Mouse (Mus musculus) MEL (cell line): Measurements from ENCODE around the gene Rln3.

ENCODE experiments used
- BHLHE40 ChIP-seq: IDR thresholded peaks from 2 replicates; pipeline ENCODE4 v1.6.1; 2012; ENCODE audit warnings: low read depth, mild to moderate bottlenecking, inconsistent platforms, low read length, improper control_type of control experiment, borderline replicate concordance
- CTCF ChIP-seq, 3 experiments: IDR thresholded peaks in 2 of 3; conservative IDR thresholded peaks in 1 of 3; 2 replicates each; pipeline ENCODE4 v1.5.1; 2011 to 2012; ENCODE audit warnings: low read length in 3 of 3, low read depth in 2 of 3, mild to moderate bottlenecking in 2 of 3, improper control_type of control experiment in 1 of 3, inconsistent platforms in 1 of 3, mixed read lengths in 1 of 3, moderate library complexity in 1 of 3; ENCODE audit not compliant: control insufficient read depth in 1 of 3, insufficient read depth in 1 of 3, poor library complexity in 1 of 3, severe bottlenecking in 1 of 3
- EP300 ChIP-seq, 2 experiments: IDR thresholded peaks; 2 replicates each; pipeline ENCODE4 v1.6.1; 2011; ENCODE audit warnings: improper control_type of control experiment in 2 of 2, low read length in 2 of 2, low read depth in 1 of 2, mild to moderate bottlenecking in 1 of 2
- GATA1 ChIP-seq: IDR thresholded peaks from 2 replicates; pipeline ENCODE4 v1.6.1; 2011; ENCODE audit warnings: low read depth, low read length, improper control_type of control experiment
- MAFK ChIP-seq: IDR thresholded peaks from 2 replicates; pipeline ENCODE4 v1.6.1; 2011; ENCODE audit warnings: low read depth, mild to moderate bottlenecking, low read length, improper control_type of control experiment, borderline replicate concordance
- MYC ChIP-seq: IDR thresholded peaks from 2 replicates; pipeline ENCODE4 v1.6.1; 2011; ENCODE audit warnings: low read depth, mild to moderate bottlenecking, low read length, improper control_type of control experiment, moderate library complexity
- POLR2A ChIP-seq, 2 experiments: IDR thresholded peaks; 2 replicates each; pipeline ENCODE4 v1.6.1; 2011 to 2012; ENCODE audit warnings: low read length in 2 of 2, mild to moderate bottlenecking in 2 of 2, control low read depth in 1 of 2, improper control_type of control experiment in 1 of 2, low read depth in 1 of 2, moderate library complexity in 1 of 2; ENCODE audit not compliant: control insufficient read depth in 1 of 2, insufficient read depth in 1 of 2, poor library complexity in 1 of 2
- SMC3 ChIP-seq: IDR thresholded peaks from 2 replicates; pipeline ENCODE4 v1.6.1; 2011; ENCODE audit warnings: low read depth, low read length, improper control_type of control experiment
- TBP ChIP-seq: IDR thresholded peaks from 2 replicates; pipeline ENCODE4 v1.8.0; 2011; ENCODE audit warnings: low read depth, low read length, improper control_type of control experiment
- ZNF384 ChIP-seq: IDR thresholded peaks from 2 replicates; pipeline ENCODE4 v1.6.1; 2012; ENCODE audit warnings: low read depth, mild to moderate bottlenecking, inconsistent platforms, low read length, improper control_type of control experiment

- TF ChIP-seq BHLHE40 (no peak), SMC3 (no peak), TBP (no peak), POLR2A (IDR thresholded peaks at IDR 0.05; ENCODE audit: control insufficient read depth in 1 of 2, insufficient read depth in 1 of 2, low read depth in 1 of 2, low read length in 2 of 2, poor library complexity in 1 of 2) (no peak), CTCF (IDR thresholded peaks at IDR 0.05 in 2 of 3, conservative IDR thresholded peaks at IDR 0.05 in 1 of 3; ENCODE audit: control insufficient read depth in 1 of 3, insufficient read depth in 1 of 3, low read depth in 2 of 3, low read length in 3 of 3, poor library complexity in 1 of 3, severe bottlenecking in 1 of 3) (no peak), ZNF384 (no peak), GATA1 (no peak), MYC (no peak), EP300 (IDR thresholded peaks at IDR 0.05; ENCODE audit: low read depth in 1 of 2, low read length in 2 of 2) (no peak), MAFK (peak; percentile 80)
Measured at GRCm38 (mm10) chr8:84025863-84026262, 18.9 kb downstream of the Rln3 start.
